Mouse (Mus musculus): Measurements from ENCODE around the gene A730049H05Rik. TPM values are rescaled to one million over a fixed set of nuclear protein-coding genes. Genes with fewer than 3 reads are reported as not detected.

A730049H05Rik gene
- total RNA-seq, 2 experiments from 2014 or later = 0.11 TPM; not detected in 1

DNA sequence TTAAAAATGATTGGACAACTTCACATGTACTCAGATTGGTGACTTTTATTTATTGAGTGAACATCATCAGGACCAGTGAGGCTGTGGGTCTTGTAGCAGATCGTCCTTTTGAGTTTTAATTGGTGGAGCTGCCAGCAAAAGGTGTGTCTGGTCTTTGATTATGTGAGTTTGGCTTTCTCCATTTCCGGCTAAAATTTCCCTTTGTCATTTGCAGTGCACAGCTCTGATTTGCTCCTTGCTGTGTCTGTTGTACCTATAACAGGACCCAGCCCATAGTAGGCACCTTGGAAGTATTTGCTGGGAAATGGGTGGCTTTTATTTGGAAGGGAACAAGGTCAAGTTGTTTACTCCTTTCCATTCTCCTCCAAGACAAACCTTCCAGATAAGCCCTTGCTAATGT, 27.2 kb downstream of the A730049H05Rik start:
- H3K4me3 ChIP-seq = no peak overlapping the region
- intact Hi-C loops (cut with DNase I) = no loop called here
- H3K27ac ChIP-seq = no peak overlapping the region
- TF ChIP-seq CTCF (IDR thresholded peaks at IDR 0.05) = no peak
- DNase-seq = no peak

DNA sequence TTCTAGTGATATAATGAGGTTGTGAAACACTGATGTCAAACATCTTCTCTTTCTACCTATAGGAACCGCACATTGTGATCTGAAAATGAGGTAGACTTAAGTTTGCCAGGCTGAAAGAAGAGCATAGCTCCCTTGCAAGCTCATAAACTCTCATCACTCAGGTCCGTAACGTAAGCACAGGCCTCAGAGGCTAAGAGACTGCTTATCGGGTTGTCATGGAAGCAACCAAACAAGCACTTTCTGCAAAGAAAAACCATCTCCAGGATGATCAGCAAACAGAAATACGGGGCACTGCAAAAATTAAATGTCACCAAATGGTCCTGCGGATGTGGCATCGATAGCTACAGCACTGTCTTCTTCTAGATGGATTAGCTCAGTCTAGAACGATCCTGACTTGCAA, 29.6 kb downstream of the A730049H05Rik start:
- intact Hi-C loops (cut with DNase I) = no loop called here
- Histone ChIP-seq H3K27ac (no peak overlapping the region), H3K4me3 (no peak overlapping the region)
- TF ChIP-seq CTCF (IDR thresholded peaks at IDR 0.05) = no peak
- DNase-seq = no peak

DNA sequence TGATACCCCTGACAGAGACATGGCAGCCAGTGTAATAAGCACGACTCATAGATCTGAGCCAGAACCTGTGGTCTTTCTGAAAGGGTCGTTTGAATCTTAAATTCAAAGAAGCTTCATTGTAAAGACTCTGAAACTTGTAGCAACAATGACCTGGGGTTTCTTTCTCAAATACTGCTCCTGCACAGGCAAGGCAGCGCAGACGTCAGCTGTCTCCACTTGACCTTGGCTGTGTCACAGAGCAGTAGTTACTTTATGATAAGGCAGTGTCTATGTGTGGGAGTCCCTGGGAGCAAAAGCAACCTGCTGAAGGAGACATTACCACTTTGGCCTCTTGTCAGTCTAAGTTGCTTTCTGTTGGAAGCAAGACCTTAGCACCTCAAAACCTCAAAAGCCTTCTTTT, 30.3 kb downstream of the A730049H05Rik start:
- Histone ChIP-seq H3K27ac (no peak overlapping the region), H3K4me3 (no peak overlapping the region)
- DNase-seq = no peak
- intact Hi-C loops (cut with DNase I) = no loop called here
- TF ChIP-seq CTCF (IDR thresholded peaks at IDR 0.05) = no peak

DNA sequence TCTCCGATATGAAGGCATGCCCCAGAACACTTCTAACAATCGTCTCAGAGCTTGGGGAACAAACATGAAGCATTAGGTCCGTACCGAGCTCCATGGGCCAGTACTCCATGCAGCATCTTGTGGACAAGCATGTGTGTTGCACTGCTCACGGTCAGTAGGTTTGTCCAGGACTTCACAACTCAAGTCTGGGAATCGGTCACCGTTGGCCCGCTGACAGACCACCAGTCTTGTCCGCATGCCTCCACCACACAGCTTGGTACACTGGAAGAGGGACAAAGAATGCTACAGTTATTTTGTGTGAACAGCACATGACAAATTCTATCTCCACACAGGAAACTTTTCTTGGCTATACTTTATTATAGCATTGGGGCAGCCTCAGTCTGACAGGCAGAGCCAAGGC, 32.9 kb downstream of the A730049H05Rik start:
- DNase-seq = no peak
- intact Hi-C loops (cut with DNase I) = no loop called here
- H3K27ac ChIP-seq = peak overlapping the region; percentile 84

DNA sequence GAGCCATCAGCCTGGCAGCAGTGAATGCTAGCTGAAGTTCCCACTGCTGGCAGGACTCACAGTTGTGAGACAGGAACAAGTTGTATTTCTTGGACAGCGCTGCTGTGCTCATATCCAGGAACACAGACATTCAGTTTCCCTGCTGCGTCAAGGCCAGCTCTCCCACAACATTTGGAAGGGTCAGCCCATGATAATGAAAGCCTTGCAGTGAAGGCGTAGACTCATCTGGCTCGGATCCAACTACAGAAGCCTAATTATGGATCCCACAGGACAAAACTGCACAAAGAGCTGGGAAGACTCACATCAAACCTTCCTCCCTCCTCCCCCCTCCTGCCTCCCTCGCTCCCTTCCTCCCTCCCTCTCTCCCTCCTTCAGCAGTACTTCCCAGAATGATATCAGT, 34.0 kb downstream of the A730049H05Rik start:
- DNase-seq = peak; percentile 81
- H3K27ac ChIP-seq = peak overlapping the region; percentile 84
- peak overlapping the region; percentile 39 for H3K4me3 ChIP-seq
- intact Hi-C loops (cut with DNase I) = loop anchor here (2.0 kb wide), 1 partner anchor 19 kb away; the partner anchor contains the start of gene Gm15737
- no peak for TF ChIP-seq CTCF (IDR thresholded peaks at IDR 0.05)

More for the DNA sequence above, 32.9 kb downstream of the A730049H05Rik start:
- TF ChIP-seq CTCF (IDR thresholded peaks at IDR 0.05) = no peak
- H3K4me3 ChIP-seq = no peak overlapping the region

DNA sequence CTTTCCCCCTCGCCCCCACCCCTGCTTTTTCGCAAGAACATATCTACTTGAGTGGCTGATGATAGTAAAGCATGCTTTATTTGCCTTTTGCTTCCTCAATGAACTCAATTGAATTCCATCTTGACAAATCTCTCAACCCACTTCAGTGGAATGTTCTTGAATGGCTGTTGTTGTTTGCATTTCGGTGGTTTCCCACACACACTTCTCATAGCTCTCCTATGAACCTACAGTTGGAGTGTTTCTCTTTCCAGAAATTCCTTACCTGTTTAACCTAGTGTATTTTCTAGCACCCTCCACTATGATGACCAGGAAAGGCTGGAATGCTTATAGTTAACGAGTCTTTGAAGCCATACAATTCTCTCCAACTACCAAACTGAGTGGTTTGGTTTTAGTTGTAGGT, 38.6 kb downstream of the A730049H05Rik start:
- no peak for DNase-seq
- intact Hi-C loops (cut with DNase I) = no loop called here
- Histone ChIP-seq H3K4me3 (no peak overlapping the region), H3K27ac (no peak overlapping the region)
- TF ChIP-seq CTCF (IDR thresholded peaks at IDR 0.05) = no peak

DNA sequence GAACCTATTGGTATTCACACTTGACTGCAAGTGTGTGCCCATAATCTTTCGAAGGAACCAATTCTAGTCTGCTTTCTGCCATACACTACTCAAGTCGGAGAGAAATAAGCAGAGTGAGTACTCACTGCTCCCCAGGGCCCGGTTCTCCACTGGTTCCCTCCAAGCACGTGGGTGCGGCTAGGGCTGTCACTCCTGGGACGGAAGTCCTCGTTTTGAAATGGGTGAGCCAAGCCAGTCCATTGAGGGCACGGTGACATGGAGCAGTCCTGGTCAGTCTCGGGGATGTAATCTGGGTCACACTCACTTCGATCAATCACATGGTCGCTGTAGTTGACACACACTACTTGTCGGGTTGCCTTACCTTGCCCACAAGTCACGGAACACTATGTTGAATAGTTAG, 41.5 kb downstream of the A730049H05Rik start:
- H3K4me3 ChIP-seq = no peak overlapping the region
- no peak for DNase-seq
- TF ChIP-seq CTCF (IDR thresholded peaks at IDR 0.05) = no peak
- peak overlapping the region; percentile 70 for H3K27ac ChIP-seq
- intact Hi-C loops (cut with DNase I) = no loop called here

DNA sequence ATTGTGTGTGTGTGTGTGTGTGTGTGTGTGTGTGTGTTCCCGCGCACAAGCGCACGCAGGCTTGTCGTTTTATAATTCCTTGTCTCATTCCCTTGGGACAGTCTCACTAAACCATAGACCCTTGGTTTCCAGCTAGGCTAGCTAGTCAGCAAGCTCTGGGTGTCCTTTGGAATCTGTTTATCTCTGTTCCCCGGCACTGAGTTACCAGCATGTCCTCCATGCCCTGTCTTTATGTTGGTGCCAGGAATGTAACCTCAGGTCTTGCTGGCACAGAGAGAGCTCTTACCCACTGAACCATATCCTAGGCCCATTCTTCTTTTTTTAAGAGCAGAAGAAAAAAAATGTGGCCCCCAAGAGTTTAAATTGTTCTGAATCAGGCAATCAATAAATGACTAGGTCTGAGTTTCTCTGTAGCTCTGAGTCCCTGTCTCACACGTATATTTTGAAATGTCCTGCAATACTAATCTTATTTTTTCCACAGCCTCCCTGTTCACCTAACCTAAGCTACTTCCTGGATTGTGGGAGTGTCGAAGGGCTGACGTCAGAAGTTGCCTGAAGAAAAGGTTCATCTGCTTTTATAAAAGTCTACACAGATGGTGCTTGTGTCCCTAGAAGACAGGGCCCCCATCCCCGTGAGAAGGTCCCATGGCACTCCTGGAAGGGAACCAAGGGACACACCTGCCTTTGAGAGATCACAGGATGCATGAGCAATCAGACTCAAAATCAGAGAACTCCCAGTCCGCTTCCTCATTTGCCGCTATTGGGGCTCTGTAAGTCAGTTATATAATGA, 42.6 kb downstream of the A730049H05Rik start:
- no peak for TF ChIP-seq CTCF (IDR thresholded peaks at IDR 0.05)
- peak overlapping the region; percentile 58 for H3K27ac ChIP-seq
- intact Hi-C loops (cut with DNase I) = no loop called here
- peak; percentile 28 for DNase-seq
- H3K4me3 ChIP-seq = no peak overlapping the region

DNA sequence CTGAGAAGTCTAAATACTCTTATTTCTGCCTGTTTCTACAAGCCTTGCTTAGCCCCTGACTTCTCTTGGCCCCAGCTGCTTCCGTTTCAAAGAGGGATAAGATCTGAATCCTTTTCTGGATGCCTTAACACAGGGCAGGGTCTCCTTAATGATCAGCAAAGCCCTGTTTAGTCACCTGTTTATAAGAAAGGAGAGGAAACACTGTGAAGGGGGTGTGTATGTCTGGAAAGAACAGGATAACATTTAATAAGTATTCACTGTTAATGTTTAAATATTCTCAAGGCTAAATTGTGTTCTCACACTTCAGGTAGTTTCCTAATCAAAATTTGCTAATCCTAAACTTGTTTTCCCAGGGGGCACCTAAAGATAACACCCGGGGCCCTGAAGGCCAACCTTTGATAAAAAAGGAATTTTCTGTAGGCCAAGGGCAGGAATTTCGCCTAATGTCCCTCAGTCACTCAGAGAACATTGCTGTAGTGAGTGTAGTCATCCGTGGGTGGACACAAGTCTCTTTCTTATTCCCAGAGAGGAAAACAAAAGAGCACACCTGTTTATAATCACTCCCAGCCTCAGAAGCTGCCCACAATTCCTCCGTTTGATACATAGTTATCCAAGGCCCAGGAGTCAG, 44.1 kb downstream of the A730049H05Rik start:
- Histone ChIP-seq H3K27ac (0 out of 2 replicates have a peak overlapping the region, but pooled peaks have one; percentile 21), H3K4me3 (no peak overlapping the region)
- no peak for DNase-seq
- intact Hi-C loops (cut with DNase I) = no loop called here
- no peak for TF ChIP-seq CTCF (IDR thresholded peaks at IDR 0.05)

DNA sequence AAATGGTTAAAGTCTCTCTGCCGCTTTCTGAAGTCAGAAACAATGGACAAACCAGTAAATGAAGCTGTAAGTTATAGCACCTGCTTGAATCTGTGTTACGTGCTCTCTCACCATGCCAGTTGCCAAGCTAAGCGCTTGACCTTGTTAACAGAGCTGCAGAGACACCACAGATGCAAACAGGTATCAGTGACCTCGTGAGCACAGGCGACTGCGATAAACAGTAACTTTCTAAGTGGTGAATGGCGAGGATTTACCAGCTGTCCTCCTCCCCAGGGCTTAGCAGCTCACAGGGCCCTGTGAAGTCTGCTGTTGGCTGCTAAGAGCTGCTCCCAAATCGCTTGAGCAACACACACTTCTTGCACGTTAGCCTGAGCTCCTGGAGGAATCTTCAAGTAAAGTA, 46.3 kb downstream of the A730049H05Rik start:
- DNase-seq = no peak
- Histone ChIP-seq H3K27ac (peak overlapping the region; percentile 46), H3K4me3 (no peak overlapping the region)
- no peak for TF ChIP-seq CTCF (IDR thresholded peaks at IDR 0.05)
- intact Hi-C loops (cut with DNase I) = no loop called here

DNA sequence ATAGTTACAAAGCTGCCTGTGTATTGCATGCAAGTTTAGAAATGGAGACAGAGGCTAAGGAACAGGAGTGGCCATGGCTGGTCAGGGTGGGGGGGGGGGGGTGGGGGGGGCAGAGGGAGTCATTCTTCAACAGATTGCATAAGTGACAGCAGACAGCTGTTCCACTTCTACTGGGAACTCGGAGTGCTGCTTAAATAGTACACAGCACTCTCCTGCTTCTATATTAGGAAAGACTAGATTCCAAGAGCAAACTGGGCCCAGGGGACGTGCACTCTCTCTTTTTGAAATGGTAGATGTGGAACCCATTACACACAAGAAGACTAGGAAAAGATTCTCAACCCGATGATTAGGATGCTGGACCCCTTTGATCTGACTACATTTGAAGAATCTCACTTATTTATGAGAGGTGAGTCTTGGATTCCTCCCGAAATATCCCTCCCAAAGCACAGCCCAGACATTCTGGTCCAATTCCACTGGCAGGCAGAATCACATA, 52.9 kb downstream of the A730049H05Rik start, which contains the start of gene Gm15737:
TSS of gene Gm15737 (plus strand) at position 269 of the 493 bp plus-strand sequence.
- intact Hi-C loops (cut with DNase I) = loop anchor here (2.0 kb wide), 1 partner anchor 18 kb away; no protein-coding TSS in a partner anchor
- H3K4me3 ChIP-seq = peak within 1 kb of the TSS; percentile 69
- H3K27ac ChIP-seq = peak within 1 kb of the TSS; percentile 97
- TF ChIP-seq CTCF (IDR thresholded peaks at IDR 0.05) = no peak
- peak; percentile 76 for DNase-seq

DNA sequence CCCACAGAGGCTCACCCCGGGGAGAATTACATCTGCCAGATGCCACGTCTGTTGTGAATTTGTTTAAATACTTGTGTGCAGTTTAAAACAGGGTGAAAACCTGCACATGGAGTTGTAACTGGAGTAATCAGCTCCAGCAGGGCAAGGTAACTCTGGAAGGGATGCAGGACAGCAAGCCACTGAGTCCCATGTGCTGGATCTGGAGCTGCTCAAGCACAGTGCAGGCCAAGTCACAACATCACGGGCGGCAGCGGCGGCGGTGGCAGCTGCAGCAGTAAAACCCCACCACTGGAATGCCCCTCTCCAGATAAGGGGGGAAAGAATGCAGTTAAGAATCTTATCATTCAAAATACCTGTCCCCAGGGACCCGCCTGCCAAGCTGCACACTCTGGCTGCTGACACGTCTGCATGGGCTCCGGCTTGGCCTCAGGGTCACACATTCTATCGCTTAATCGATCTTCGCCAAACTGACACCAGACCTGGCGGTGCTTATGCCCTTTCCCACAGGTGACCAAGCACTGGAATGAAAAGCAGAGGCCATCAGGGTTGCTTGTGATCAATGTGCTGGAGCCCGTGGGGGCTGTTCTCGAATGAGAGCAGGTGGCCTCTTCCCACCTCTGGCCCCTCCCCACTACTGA, 53.4 kb downstream of the A730049H05Rik start:
- Histone ChIP-seq H3K4me3 (peak overlapping the region; percentile 69), H3K27ac (peak overlapping the region; percentile 97)
- intact Hi-C loops (cut with DNase I) = loop anchor here (2.0 to 5.0 kb wide), 4 partner anchors 19 to 82 kb away; partner anchors contain the start of gene Adamts9
- DNase-seq = peak; percentile 78
- TF ChIP-seq CTCF (IDR thresholded peaks at IDR 0.05) = no peak

Measured in gastrocnemius, adult 2 months (tissue).